Mouse (Mus musculus) heart, adult 2 months (tissue): ENCODE data around the gene Aloxe3. TPM values are rescaled to one million over a fixed set of nuclear protein-coding genes. Genes with fewer than 3 reads are reported as not detected.
"Not testable (repeated sequence)": the region's sequence is repeated elsewhere in the genome, so short reads cannot be mapped to it uniquely, and the experiment has no call there.

ENCODE experiments used
- DNase-seq, 2 experiments: peaks; one replicate each; pipeline ENCODE4 v3.0.0; 2021
- H3K27ac ChIP-seq: fragments of 200-600 bp; 2 replicates; pipeline ENCODE4 v1.8.1; 2022
- H3K27me3 ChIP-seq: fragments of 200-500 bp; 2 replicates; pipeline ENCODE4 v1.6.1; 2012; ENCODE audit warnings: mild to moderate bottlenecking, low read length, inconsistent platforms, mixed read lengths; ENCODE audit not compliant: control insufficient read depth, insufficient read depth
- H3K36me3 ChIP-seq: fragments of 200-500 bp; 2 replicates; pipeline ENCODE4 v1.6.1; 2012; ENCODE audit warnings: low read length, inconsistent platforms; ENCODE audit not compliant: control insufficient read depth, insufficient read depth
- H3K4me1 ChIP-seq: fragments of 200-500 bp; 2 replicates; pipeline ENCODE4 v1.6.1; 2011; ENCODE audit warnings: low read length; ENCODE audit not compliant: control insufficient read depth, insufficient read depth
- H3K4me3 ChIP-seq: fragments of 200-600 bp; 2 replicates; pipeline ENCODE4 v1.8.1; 2022
- H3K79me2 ChIP-seq: fragments of 200-500 bp; replicated peaks from 2 replicates; pipeline ENCODE4 v1.6.1; 2012; ENCODE audit warnings: mild to moderate bottlenecking, inconsistent platforms, low read length, moderate library complexity, mixed read lengths; ENCODE audit not compliant: control insufficient read depth, insufficient read depth
- H3K9ac ChIP-seq: fragments of 200-500 bp; 2 replicates; pipeline ENCODE4 v1.6.1; 2012; ENCODE audit warnings: low read depth, mild to moderate bottlenecking, control low read depth, inconsistent platforms, low read length, mixed read lengths
- CTCF ChIP-seq: fragments of 200-600 bp; IDR thresholded peaks from 2 replicates; pipeline ENCODE4 v1.8.1; 2022; ENCODE audit warnings: antibody characterized with exemption, mild to moderate bottlenecking, moderate library complexity
- EP300 ChIP-seq: fragments of 200-500 bp; IDR thresholded peaks from 2 replicates; pipeline ENCODE4 v1.6.1; 2011; ENCODE audit warnings: low read depth, low read length, control low read depth; ENCODE audit not compliant: insufficient read depth
- POLR2A ChIP-seq: fragments of 200-500 bp; IDR thresholded peaks from 2 replicates; pipeline ENCODE4 v1.6.1; 2011; ENCODE audit warnings: mild to moderate bottlenecking, low read depth, low read length, control low read depth; ENCODE audit not compliant: insufficient read depth
- WGBS: fragments of 180-500 bp; shearing (Covaris S2); methylation state at CpG from one replicate; pipeline ENCODE4 v1.1.7; 2018; 5-methylcytosine and 5-hydroxymethylcytosine counted together
- intact Hi-C: fragments of 180-260 bp; cut with DNase I; formaldehyde crosslinking; loops from one replicate; pipeline ENCODE4 v1.15.1; 2025
- polyA plus RNA-seq: library from polyadenylated mRNA; depleted of rRNA; stranded (reverse); fragments of >200 nt; gene quantifications from 2 replicates; pipeline ENCODE4 v1.2.3, GENCODE M21; 2012
- total RNA-seq, 2 experiments: library from RNA; stranded (reverse); gene quantifications; 2 replicates each; pipeline ENCODE4 v1.2.3; 2021

Aloxe3 gene
- total and polyA plus RNA-seq, 3 experiments: 0.05 to 0.16 (median 0.07) TPM

- Histone ChIP-seq H3K79me2 (peaks cover 7% of the 10 kb centered on the region), H3K36me3 (peaks cover 5% of the 10 kb centered on the region), H3K4me3 (no peak overlapping the region), H3K27ac (peak overlapping the region; percentile 24), H3K4me1 (peaks cover 8% of the 10 kb centered on the region), H3K9ac (no peak overlapping the region), H3K27me3 (no peaks in the 10 kb centered on the region)
- TF ChIP-seq POLR2A: 0 out of 2 replicates have a peak, but pooled peaks have one; percentile 12
- peak; percentile 28; the same call in 1 of the 2 replicates for TF ChIP-seq EP300
- TF ChIP-seq CTCF: peak; percentile 96
- intact Hi-C loops: loop anchor here (1.0 kb wide), 1 partner anchor 26 kb away; no protein-coding TSS in a partner anchor
- WGBS: 2% methylated on average over 3 of the region's 3 CpGs
- DNase-seq: peak; percentile 85 to 93
Measured at GRCm38 (mm10) chr11:69092386-69092751, 33.3 kb upstream of the Aloxe3 start.

GRCm38 (mm10) chr11:69092871-69093270, 32.8 kb upstream of the Aloxe3 start:
- Histone ChIP-seq H3K27me3 (no peaks in the 10 kb centered on the region), H3K4me1 (peaks cover 10% of the 10 kb centered on the region), H3K36me3 (peaks cover 6% of the 10 kb centered on the region), H3K9ac (no peak overlapping the region), H3K79me2 (peaks cover 7% of the 10 kb centered on the region), H3K4me3 (no peak overlapping the region), H3K27ac (peak overlapping the region; percentile 20)
- intact Hi-C loops: loop anchor here (1.0 kb wide), 1 partner anchor 25 kb away; no protein-coding TSS in a partner anchor
- whole genome bisulfite sequencing: 87% methylated on average over 4 of the region's 4 CpGs
- TF ChIP-seq EP300: no peak
- no peak for TF ChIP-seq POLR2A
- TF ChIP-seq CTCF: no peak
- no peak for DNase-seq

DNA sequence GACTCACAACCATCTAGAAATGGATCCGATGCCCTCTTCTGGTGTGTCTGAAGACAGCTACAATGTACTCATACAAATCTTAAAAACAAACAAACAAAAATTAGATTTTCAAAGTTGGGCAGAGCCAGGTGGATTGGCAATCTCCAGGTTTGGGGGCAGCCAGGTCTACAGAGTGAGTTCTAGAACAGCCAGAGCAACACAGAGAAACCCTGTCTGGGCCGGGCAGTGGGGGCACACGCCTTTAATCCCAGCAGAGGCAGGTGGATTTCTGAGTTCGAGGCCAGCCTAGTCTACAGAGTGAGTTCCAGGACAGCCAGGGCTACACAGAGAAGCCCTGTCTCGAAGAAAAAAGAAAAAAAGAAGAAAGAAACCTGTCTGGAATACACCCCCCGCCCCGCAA, 31.8 kb upstream of the Aloxe3 start:
- H3K27me3 ChIP-seq, H3K4me3 ChIP-seq, H3K9ac ChIP-seq, DNase-seq, H3K36me3 ChIP-seq, intact Hi-C loops, H3K79me2 ChIP-seq: not testable (repeated sequence)
- Histone ChIP-seq H3K27ac (peak overlapping the region; percentile 99), H3K4me1 (peaks cover 16% of the 10 kb centered on the region)
- WGBS: 86% methylated on average over 7 of the region's 7 CpGs
- peak; percentile 19; the same call in 1 of the 2 replicates for TF ChIP-seq CTCF

- Histone ChIP-seq H3K27ac (peak within 1 kb of the TSS; percentile 99), H3K9ac (peak within 1 kb of the TSS; percentile 81), H3K4me1 (peaks cover 10% of the 10 kb centered on the region), H3K4me3 (peak within 1 kb of the TSS; percentile 67), H3K79me2 (no peaks in the 10 kb centered on the region), H3K36me3 (peaks cover 7% of the 10 kb centered on the region), H3K27me3 (no peaks in the 10 kb centered on the region)
- DNase-seq: peak; percentile 96 to 100
- under 1% methylated on average over 37 of the region's 37 CpGs for WGBS
- intact Hi-C loops: loop anchor here (5.0 kb wide), 1 partner anchor 138 kb away; the partner anchor contains the start of gene Arhgef15
- peak; percentile 100 for TF ChIP-seq POLR2A
- no peak for TF ChIP-seq CTCF
- peak; percentile 100 for TF ChIP-seq EP300
Measured at GRCm38 (mm10) chr11:69094697-69095429, 30.8 kb upstream of the Aloxe3 start, which contains the start of gene Per1. Gene Per1, plus strand, starts transcription at chr11:69095217.

DNA sequence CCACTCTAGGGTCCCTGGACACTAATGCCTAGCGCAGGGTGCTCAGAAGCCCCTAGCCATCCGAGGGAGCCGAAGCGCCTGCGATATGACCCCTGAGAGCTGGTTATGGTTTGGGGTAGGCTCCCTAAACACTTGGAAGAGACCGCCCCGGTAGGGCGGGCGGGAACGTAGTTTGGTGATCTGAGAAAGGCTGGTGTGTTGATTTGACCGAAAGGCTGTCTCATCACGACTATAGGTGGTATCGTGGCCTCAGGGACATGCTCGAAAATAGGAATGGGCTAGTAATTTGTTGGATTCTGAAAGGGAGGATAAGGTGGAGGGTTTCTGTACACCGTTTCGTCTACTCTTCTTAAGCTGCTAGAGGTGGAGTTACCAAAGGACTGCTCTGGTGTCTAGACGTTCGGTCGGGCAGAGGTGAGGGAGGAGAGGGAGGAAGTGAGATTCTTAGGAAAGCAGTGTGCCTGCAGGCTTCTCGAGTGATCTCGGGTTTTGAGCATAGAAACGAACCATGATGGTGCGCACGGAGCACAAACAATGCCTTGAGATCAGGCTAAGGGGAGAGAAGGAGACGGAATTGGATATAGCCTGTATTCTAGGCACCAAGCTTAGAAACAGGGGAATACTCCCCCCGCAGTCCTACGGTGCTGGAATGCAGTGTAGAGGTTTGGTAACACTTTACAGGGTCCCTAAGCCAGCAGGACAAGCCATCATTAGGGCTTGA, 30.0 kb upstream of the Aloxe3 start:
- peaks cover 10% of the 10 kb centered on the region for H3K4me1 ChIP-seq
- peak; percentile 67 to 71 for DNase-seq
- intact Hi-C loops: loop anchor here (5.0 kb wide), 1 partner anchor 138 kb away; the partner anchor contains the start of gene Arhgef15
- no peaks in the 10 kb centered on the region for H3K27me3 ChIP-seq
- TF ChIP-seq POLR2A (peak; percentile 70), EP300 (no peak)
- H3K36me3 ChIP-seq: peaks cover 7% of the 10 kb centered on the region
- peak overlapping the region; percentile 67 for H3K4me3 ChIP-seq
- under 1% methylated on average over 27 of the region's 27 CpGs for WGBS
- H3K9ac ChIP-seq: peak overlapping the region; percentile 81
- no peaks in the 10 kb centered on the region for H3K79me2 ChIP-seq
- peak overlapping the region; percentile 98 for H3K27ac ChIP-seq
